Comparison of ENCODE assay signal across 8 mouse cellular contexts in the genomic region with DNA sequence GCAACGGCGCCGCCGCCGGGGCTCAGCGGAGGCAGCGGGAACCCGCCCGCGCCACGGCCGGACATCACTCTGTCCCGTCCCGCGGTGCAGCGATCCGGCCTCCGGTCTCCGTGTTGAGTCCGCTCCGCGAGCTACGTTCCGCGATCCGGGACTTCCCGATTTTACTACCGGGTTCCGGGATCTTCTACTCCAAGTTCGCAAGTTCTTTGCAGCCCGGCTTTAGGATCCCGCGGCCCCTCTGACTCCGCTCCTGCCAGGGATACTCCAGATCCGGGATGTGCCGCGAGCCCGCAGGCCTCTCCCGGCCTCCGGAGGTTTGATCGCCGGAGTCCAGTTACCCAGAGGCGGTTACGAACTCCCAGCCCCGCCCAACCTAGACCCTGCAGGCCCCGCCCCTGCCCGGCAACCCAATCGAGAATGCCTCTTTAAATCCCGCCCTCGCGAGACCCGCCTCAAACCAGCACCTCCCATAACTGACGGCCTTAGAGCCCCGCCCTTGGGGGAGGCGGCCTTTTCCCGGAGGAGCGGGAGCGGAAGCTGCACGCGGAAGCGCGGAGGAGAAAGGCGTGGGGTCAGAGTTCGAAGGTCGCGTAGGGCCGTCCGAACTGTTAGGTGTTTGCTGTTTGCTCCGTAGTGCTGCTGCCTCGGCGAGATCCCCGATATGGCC. TPM values are rescaled to one million over a fixed set of nuclear protein-coding genes. Genes with fewer than 3 reads are reported as not detected.
DNase-seq lines count a peak whose midpoint lies in the region; ATAC-seq and TF ChIP-seq lines count a peak whose summit lies in the region.

TSS of gene Smarcd2 (minus strand) at position 329 of the 667 bp plus-strand sequence.

- peaks cover 60% of the 10 kb centered on the region for H3K4me1 ChIP-seq in embryonic facial prominence, embryonic 13.5 days
- peaks cover 33% of the 10 kb centered on the region for H3K4me1 ChIP-seq in kidney, adult 2 months (ENCODE audit: control insufficient read depth, insufficient read depth, low read length)
- H3K4me1 ChIP-seq in limb, embryonic 12.5 days (replicated peaks) = peaks cover 62% of the 10 kb centered on the region
- H3K4me1 ChIP-seq in midbrain, embryonic 15.5 days = peaks cover 46% of the 10 kb centered on the region
- H3K4me1 ChIP-seq in spleen, adult 2 months (ENCODE audit: control insufficient read depth, insufficient read depth, insufficient read length) = peaks cover 24% of the 10 kb centered on the region; the same call in 1 of the 2 replicates

- H3K27me3 ChIP-seq in embryonic facial prominence, embryonic 13.5 days = no peaks in the 10 kb centered on the region
- H3K27me3 ChIP-seq in kidney, adult 2 months (replicated peaks; ENCODE audit: control insufficient read depth, insufficient read depth, low read length) = no peaks in the 10 kb centered on the region
- H3K27me3 ChIP-seq in limb, embryonic 12.5 days = 0 out of 2 replicates have a peak, but pooled peaks cover 3% of the 10 kb centered on the region
- no peaks in the 10 kb centered on the region for H3K27me3 ChIP-seq in midbrain, embryonic 15.5 days (replicated peaks)
- no peaks in the 10 kb centered on the region for H3K27me3 ChIP-seq in spleen, adult 2 months (ENCODE audit: control insufficient read depth, insufficient read depth, low read length)

- ATAC-seq in embryonic facial prominence, embryonic 13.5 days (ENCODE audit: insufficient number of reproducible peaks, insufficient read depth, low FRiP score, low TSS enrichment, low read depth) = peak; percentile 88
- peak; percentile 88 for ATAC-seq in limb, embryonic 12.5 days (ENCODE audit: insufficient number of reproducible peaks, insufficient read depth, low FRiP score, low TSS enrichment, low read depth)
- peak; percentile 93 for ATAC-seq in midbrain, embryonic 15.5 days (replicated peaks)

- peak within 1 kb of the TSS; percentile 97 for H3K27ac ChIP-seq in embryonic facial prominence, embryonic 13.5 days
- H3K27ac ChIP-seq in kidney, adult 2 months (ENCODE audit: insufficient read depth, low read depth, low read length) = peak within 1 kb of the TSS; percentile 75
- H3K27ac ChIP-seq in limb, embryonic 12.5 days = peak within 1 kb of the TSS; percentile 96
- peak within 1 kb of the TSS; percentile 85 for H3K27ac ChIP-seq in midbrain, embryonic 15.5 days
- H3K27ac ChIP-seq in spleen, adult 2 months (ENCODE audit: insufficient read depth, low read length) = peak within 1 kb of the TSS; percentile 80

- peaks cover 1% of the 10 kb centered on the region; the same call in 1 of the 2 replicates for H3K36me3 ChIP-seq in embryonic facial prominence, embryonic 13.5 days
- no peaks in the 10 kb centered on the region for H3K36me3 ChIP-seq in kidney, adult 2 months (ENCODE audit: control insufficient read depth, insufficient read depth, low read length)
- no peaks in the 10 kb centered on the region; the same call in 1 of the 2 replicates for H3K36me3 ChIP-seq in limb, embryonic 12.5 days
- no peaks in the 10 kb centered on the region for H3K36me3 ChIP-seq in midbrain, embryonic 15.5 days (replicated peaks)
- H3K36me3 ChIP-seq in spleen, adult 2 months (ENCODE audit: control insufficient read depth, insufficient read depth, low read length) = peaks cover under 1% of the 10 kb centered on the region; the same call in 1 of the 2 replicates

- peak within 1 kb of the TSS; percentile 91 for H3K4me2 ChIP-seq in embryonic facial prominence, embryonic 13.5 days
- peak within 1 kb of the TSS; percentile 93 for H3K4me2 ChIP-seq in limb, embryonic 12.5 days
- peak within 1 kb of the TSS; percentile 91 for H3K4me2 ChIP-seq in midbrain, embryonic 15.5 days

- peak within 1 kb of the TSS; percentile 99 for H3K4me3 ChIP-seq in embryonic facial prominence, embryonic 13.5 days
- peak within 1 kb of the TSS; percentile 74 for H3K4me3 ChIP-seq in kidney, adult 2 months (ENCODE audit: insufficient read depth, low read depth, low read length)
- peak within 1 kb of the TSS; percentile 99 for H3K4me3 ChIP-seq in limb, embryonic 12.5 days (replicated peaks)
- H3K4me3 ChIP-seq in midbrain, embryonic 15.5 days = peak within 1 kb of the TSS; percentile 99
- H3K4me3 ChIP-seq in spleen, adult 2 months (ENCODE audit: extremely low read depth, insufficient read depth, insufficient read length) = peak within 1 kb of the TSS; percentile 66

- peak; percentile 75 for TF ChIP-seq POLR2A in kidney, adult 2 months (IDR thresholded peaks at IDR 0.05; ENCODE audit: low read depth, low read length)
- peak; percentile 88 for TF ChIP-seq POLR2A in spleen, adult 2 months (IDR thresholded peaks at IDR 0.05; ENCODE audit: low read depth, low read length)

- under 1% methylated on average over 72 of the region's 72 CpGs for WGBS in embryonic facial prominence, embryonic 13.5 days
- under 1% methylated on average over 72 of the region's 72 CpGs for WGBS in kidney, adult 2 months
- under 1% methylated on average over 72 of the region's 72 CpGs for WGBS in limb, embryonic 12.5 days
- WGBS in midbrain, embryonic 15.5 days = under 1% methylated on average over 72 of the region's 72 CpGs
- under 1% methylated on average over 72 of the region's 72 CpGs for WGBS in spleen, adult 2 months

- peak within 1 kb of the TSS; percentile 99 for H3K9ac ChIP-seq in embryonic facial prominence, embryonic 13.5 days
- peak within 1 kb of the TSS; percentile 99 for H3K9ac ChIP-seq in limb, embryonic 12.5 days (replicated peaks)
- peak within 1 kb of the TSS; percentile 94 for H3K9ac ChIP-seq in midbrain, embryonic 15.5 days

- no peaks in the 10 kb centered on the region for H3K9me3 ChIP-seq in embryonic facial prominence, embryonic 13.5 days
- H3K9me3 ChIP-seq in limb, embryonic 12.5 days = no peaks in the 10 kb centered on the region
- no peaks in the 10 kb centered on the region for H3K9me3 ChIP-seq in midbrain, embryonic 15.5 days

- peak; percentile 99 for DNase-seq in 3134 (ENCODE audit: extremely low read depth, insufficient read length, low spot score)
- DNase-seq in adrenal gland, postnatal 36 days = peak; percentile 100
- DNase-seq in heart, adult 18-20 months = peak; percentile 99 to 100
- peak; percentile 100 for DNase-seq in kidney, adult 2 months
- DNase-seq in spleen, adult 2 months (ENCODE audit: low read depth in 1 of 2, low spot score in 2 of 2) = peak; percentile 91 to 100

- no peak for TF ChIP-seq CTCF in kidney, adult 2 months (conservative IDR thresholded peaks at IDR 0.05; ENCODE audit: insufficient read depth, insufficient read length, low read depth, low read length)
- TF ChIP-seq CTCF in spleen, adult 2 months (IDR thresholded peaks at IDR 0.05; ENCODE audit: extremely low read depth, insufficient read depth, insufficient read length, insufficient replicate concordance) = no peak

RNA-seq across cellular contexts. Expression of gene Smarcd2, which starts in this region (rescaled TPM):
- 10 to 100 TPM; 68.1 to 86.5 TPM for total RNA-seq in adrenal gland, postnatal 36 days (2021)
- polyA plus RNA-seq in embryonic facial prominence, embryonic 13.5 days (2015; fragmentation: Nextera tagmentation; extraction: Ambion mirVana) = 75.7 and 88.0 TPM in 2 replicates
- total RNA-seq in heart, adult 18-20 months (2021) = 10 to 100 TPM; 12.3 to 19.0 TPM
- polyA plus RNA-seq in kidney, adult 2 months (2012; rRNA removed) = 70.0 and 77.9 TPM in 2 replicates
- 102 and 104 TPM in 2 replicates for polyA plus RNA-seq in limb, embryonic 12.5 days (2016; fragmentation: Nextera tagmentation; extraction: Ambion mirVana)
- polyA plus RNA-seq in midbrain, embryonic 15.5 days (2015; fragmentation: Nextera tagmentation; extraction: Ambion mirVana) = 10.9 and 11.5 TPM in 2 replicates
- 120 and 146 TPM in 2 replicates for polyA plus RNA-seq in spleen, adult 2 months (2012; rRNA removed)

Comparison
In these comparisons a context has a peak if more than half of its experiments do, and no peak if none do; other contexts are left out.
1. Peak in every context shown above with its lines: DNase-seq, ATAC-seq, H3K4me3 ChIP-seq and H3K27ac ChIP-seq.